Mouse (Mus musculus) liver, postnatal 0 days (tissue): ENCODE measurements around the gene Phactr4.

Experiments
- CTCF ChIP-seq: sonication (generic); IDR thresholded peaks from 2 replicates; pipeline ENCODE4 v1.5.1; 2016; ENCODE audit warnings: antibody characterized with exemption, low read depth
- EP300 ChIP-seq: IDR thresholded peaks from 2 replicates; pipeline ENCODE4 v1.6.1; 2016; ENCODE audit warnings: antibody characterized with exemption, low read depth, mild to moderate bottlenecking

DNA sequence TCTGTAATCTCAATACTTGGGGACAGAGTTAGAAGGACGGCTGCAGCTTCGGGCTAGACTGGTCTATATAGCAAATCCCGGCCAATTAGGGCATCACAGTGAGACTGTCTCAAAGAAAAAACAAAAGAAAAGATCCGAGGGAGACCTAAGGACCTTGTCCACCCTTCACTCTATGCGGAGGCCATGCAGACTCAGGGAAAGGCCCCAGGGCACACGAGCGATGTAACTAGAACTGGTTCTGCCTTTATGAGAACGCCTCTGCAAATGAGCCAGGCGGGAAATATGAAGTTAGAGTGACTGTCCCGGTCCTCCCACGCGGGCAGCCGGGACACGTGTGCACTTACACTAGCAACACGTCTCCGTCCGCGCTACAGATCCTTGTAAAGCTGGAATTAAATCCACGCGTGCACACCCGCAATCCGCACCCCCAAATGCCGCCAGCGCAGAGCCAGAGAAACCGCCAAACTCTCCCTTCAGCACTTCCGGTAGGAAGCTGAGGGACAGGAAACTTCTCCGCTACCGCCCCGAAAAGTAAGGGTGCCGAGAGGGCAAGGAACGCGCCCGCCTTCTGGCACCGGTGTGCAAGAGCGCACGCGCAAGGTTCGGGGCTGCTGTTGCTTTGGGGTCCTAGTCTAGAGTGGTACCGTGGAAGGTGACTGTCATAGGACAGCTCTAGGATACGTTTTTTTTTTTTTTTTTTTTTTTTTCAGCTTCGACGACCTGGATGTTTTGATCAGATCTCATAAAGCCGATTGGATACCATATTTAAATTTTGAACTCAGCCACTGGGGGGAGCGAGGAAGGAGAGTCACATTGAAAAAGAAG, 41.4 kb upstream of the Phactr4 start, which contains the start of gene Med18:
- TF ChIP-seq CTCF (peak; percentile 69), EP300 (peak; percentile 79)
